ENCODE assay signal across 8 mouse cellular contexts in genomic region chr3:84190513-84191061, GRCm38 (mm10). TPM values are rescaled to one million over a fixed set of nuclear protein-coding genes. Genes with fewer than 3 reads are reported as not detected.
DNase-seq lines count a peak whose midpoint lies in the region; ATAC-seq and TF ChIP-seq lines count a peak whose summit lies in the region.

No protein-coding gene starts in this region.

- intact Hi-C loops in left cerebral cortex, adult 2 months (cut with DNase I): no loop called here

- peaks cover 93% of the 10 kb centered on the region for H3K4me1 ChIP-seq in E14TG2a.4 (replicated peaks; ENCODE audit: low read depth, low read length)
- peaks cover 14% of the 10 kb centered on the region for H3K4me1 ChIP-seq in forebrain, embryonic 16.5 days (replicated peaks; ENCODE audit: control insufficient read depth, insufficient read depth, low read length)

- H3K9ac ChIP-seq in forebrain, embryonic 16.5 days (replicated peaks; ENCODE audit: low read depth, low read length): peak overlapping the region; percentile 23; the same call in 1 of the 2 replicates

- H3K27ac ChIP-seq in forebrain, embryonic 16.5 days (ENCODE audit: low read length): no peak overlapping the region
- no peak overlapping the region for H3K27ac ChIP-seq in left cerebral cortex, adult 2 months

- DNase-seq in ZHBTc4 (ENCODE audit: low read depth, low spot score): peak; percentile 49
- peak; percentile 39 for DNase-seq in kidney, postnatal 10 days
- DNase-seq in testis, postnatal 10 days (ENCODE audit: low spot score): peak; percentile 53
- DNase-seq in left cerebral cortex, adult 2 months (ENCODE audit: extremely low spot score in 1 of 2, low spot score in 2 of 2): no peak

- no peak for TF ChIP-seq CTCF in E14TG2a.4 (conservative IDR thresholded peaks at IDR 0.05; ENCODE audit: low read length)
- TF ChIP-seq CTCF in left cerebral cortex, adult 2 months (IDR thresholded peaks at IDR 0.05): no peak

- peak overlapping the region; percentile 82 for H3K4me3 ChIP-seq in E14TG2a.4 (replicated peaks; ENCODE audit: low read length)
- no peak overlapping the region for H3K4me3 ChIP-seq in forebrain, embryonic 16.5 days (replicated peaks; ENCODE audit: low read length)
- H3K4me3 ChIP-seq in left cerebral cortex, adult 2 months: no peak overlapping the region

- peak; percentile 54 for ATAC-seq in forebrain, embryonic 16.5 days
- peak; percentile 61; the same call in 1 of the 2 replicates for ATAC-seq in megakaryocyte-erythroid progenitor cell, adult 5-6 weeks (replicated peaks; ENCODE audit: low FRiP score, low TSS enrichment, poor library complexity, severe bottlenecking)
- no peak for ATAC-seq in frontal cortex, adult (ENCODE audit: low TSS enrichment)

- no peaks in the 10 kb centered on the region for H3K27me3 ChIP-seq in E14TG2a.4 (ENCODE audit: insufficient read depth, low read length)
- no peaks in the 10 kb centered on the region for H3K27me3 ChIP-seq in forebrain, embryonic 16.5 days (replicated peaks; ENCODE audit: control insufficient read depth, insufficient read depth, low read length)

- no peaks in the 10 kb centered on the region; the same call in 1 of the 2 replicates for H3K9me3 ChIP-seq in E14TG2a.4 (ENCODE audit: low read length)
- no peaks in the 10 kb centered on the region for H3K9me3 ChIP-seq in forebrain, embryonic 16.5 days (ENCODE audit: control insufficient read depth, low read length)

- 31% methylated on average over 41 of the region's 41 CpGs for WGBS in forebrain, embryonic 16.5 days

- H3K4me2 ChIP-seq in forebrain, embryonic 16.5 days (ENCODE audit: low read length): no peak overlapping the region

- peaks cover 3% of the 10 kb centered on the region; the same call in 1 of the 2 replicates for H3K36me3 ChIP-seq in E14TG2a.4 (ENCODE audit: insufficient read depth, low read length)
- H3K36me3 ChIP-seq in forebrain, embryonic 16.5 days (ENCODE audit: control insufficient read depth, insufficient read depth): peaks cover 16% of the 10 kb centered on the region

RNA-seq across cellular contexts. Expression of gene Gm6525, which starts 16.7 kb away (rescaled TPM):
- 3.0 and 3.1 TPM in 2 replicates for polyA plus RNA-seq in forebrain, embryonic 16.5 days (2015; fragmentation: Nextera tagmentation; extraction: Ambion mirVana)
- not detected in 2 replicates for total RNA-seq in megakaryocyte-erythroid progenitor cell, adult 5-6 weeks (2014; fragmentation: Nextera tagmentation)
- 0.47 and 1.1 TPM in 2 replicates for total RNA-seq in megakaryocyte-erythroid progenitor cell, adult 5-6 weeks (2017)
- not detected for total RNA-seq in left cerebral cortex, adult 2 months (2021)

RNA-seq across cellular contexts. Expression of gene Mnd1, which starts 35.0 kb away (rescaled TPM):
- 2.7 and 3.2 TPM in 2 replicates for polyA plus RNA-seq in forebrain, embryonic 16.5 days (2015; fragmentation: Nextera tagmentation; extraction: Ambion mirVana)
- 19.3 and 27.9 TPM in 2 replicates for total RNA-seq in megakaryocyte-erythroid progenitor cell, adult 5-6 weeks (2014; fragmentation: Nextera tagmentation)
- 36.5 and 47.5 TPM in 2 replicates for total RNA-seq in megakaryocyte-erythroid progenitor cell, adult 5-6 weeks (2017)
- total RNA-seq in left cerebral cortex, adult 2 months (2021): under 1 TPM; 0.68 to 0.96 TPM

Comparison
In these comparisons a context has a peak if more than half of its experiments do, and no peak if none do; other contexts are left out.
1. DNase-seq: peak in ZHBTc4 (single experiment), kidney, postnatal 10 days (single experiment) and testis, postnatal 10 days (single experiment); none in left cerebral cortex, adult 2 months (0 of 2).
2. RNA of gene Mnd1, which starts 35.0 kb away (total RNA-seq): 19.3 to 47.5 TPM in megakaryocyte-erythroid progenitor cell, adult 5-6 weeks; 0.68 to 0.96 TPM in left cerebral cortex, adult 2 months; every median in the first group is over 10 times any median in the second.